Mouse (Mus musculus) ovary, adult 2 months (tissue): Measurements from ENCODE around the gene Fitm1. TPM values are rescaled to one million over a fixed set of nuclear protein-coding genes. Genes with fewer than 3 reads are reported as not detected.

Experiments
- polyA plus RNA-seq: library from polyadenylated mRNA; depleted of rRNA; stranded (reverse); fragments of >200 nt; gene quantifications from 2 replicates; pipeline ENCODE4 v1.2.3, GENCODE M21; 2012; rRNA removed

Fitm1 gene
- polyA plus RNA-seq: 1.9 and 2.0 TPM in 2 replicates

DNA sequence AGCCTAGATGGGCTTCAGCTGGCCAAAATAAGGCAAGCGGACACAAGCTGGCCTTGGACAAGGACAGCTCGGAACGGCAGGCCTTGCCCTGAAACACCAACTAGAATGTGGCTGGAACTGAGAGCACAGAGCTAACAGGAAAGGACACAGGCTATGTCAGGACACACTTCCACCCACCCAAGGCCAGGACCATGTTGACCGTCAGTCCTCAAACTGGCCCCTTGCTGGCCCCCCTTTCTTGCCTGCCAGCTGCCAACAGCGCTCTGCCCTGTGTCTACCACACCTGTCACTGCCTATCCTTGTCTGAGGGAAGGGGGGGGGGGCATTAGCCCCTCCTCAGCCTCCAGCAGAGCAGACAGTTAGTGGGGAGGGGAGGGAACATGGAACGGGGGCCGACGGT lies at the start of gene Fitm1:
Fitm1 (plus strand) TSS at position 316 of the 400 bp plus-strand sequence.

DNA sequence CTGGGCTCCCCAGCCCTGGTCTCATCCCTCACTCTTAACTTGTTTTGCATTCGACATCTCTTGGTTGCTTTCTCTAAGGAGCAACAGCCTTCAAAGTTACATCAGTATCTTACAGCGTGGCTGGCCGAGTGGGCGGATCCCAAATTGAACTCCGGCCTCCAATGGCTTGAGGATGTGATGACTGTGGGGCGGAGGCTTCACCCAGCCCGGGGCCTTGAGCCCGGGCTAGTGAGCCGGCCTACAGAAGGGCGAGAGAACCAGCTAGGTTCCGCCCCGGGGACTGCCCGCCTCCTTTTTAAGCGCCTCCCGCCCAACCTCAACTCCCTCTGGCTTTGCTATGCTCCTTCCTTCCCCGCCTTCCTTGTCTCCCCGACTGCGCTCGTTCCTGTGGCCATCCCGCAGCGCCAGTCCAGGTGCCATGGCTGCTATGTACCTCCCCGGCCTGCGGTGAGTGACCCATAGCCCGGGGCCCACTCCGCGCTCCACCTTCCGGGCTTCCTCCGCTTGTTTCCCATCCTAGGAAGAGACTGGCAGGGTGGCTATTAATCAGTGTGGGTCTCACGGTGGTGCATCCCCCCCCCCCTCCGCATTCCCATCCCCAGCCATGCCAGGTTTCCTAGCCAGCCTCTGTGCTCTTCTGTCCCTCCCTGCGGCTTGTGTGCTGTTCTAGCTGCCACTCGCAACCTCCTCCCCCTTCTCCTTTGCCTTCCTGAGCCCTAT lies 35.2 kb upstream of the Fitm1 start, which contains the start of gene Pck2:
Pck2 (plus strand) TSS at position 200 of the 720 bp plus-strand sequence.

DNA sequence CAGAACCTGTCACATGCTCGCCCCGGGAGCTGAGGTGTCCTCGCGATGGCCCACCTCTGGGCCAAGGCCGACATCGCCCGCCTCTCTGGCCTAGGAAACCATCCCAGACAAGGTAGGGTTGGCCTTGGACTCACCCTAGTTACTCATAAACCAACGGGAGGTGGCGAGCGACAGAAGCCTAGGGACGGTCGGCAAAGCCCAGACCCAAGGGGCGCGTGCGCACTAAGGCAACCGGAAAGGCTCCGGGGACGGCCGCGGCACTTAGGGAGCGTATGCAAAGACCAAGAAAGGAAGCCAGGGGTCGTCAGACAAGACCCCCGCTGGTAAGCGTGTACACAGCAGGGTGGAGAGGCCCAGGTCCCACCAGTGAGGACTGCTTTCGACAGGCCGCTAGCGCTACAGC lies 15.6 kb upstream of the Fitm1 start, which contains the start of gene Dcaf11:
Dcaf11 (plus strand) TSS at position 208 of the 403 bp plus-strand sequence.

DNA sequence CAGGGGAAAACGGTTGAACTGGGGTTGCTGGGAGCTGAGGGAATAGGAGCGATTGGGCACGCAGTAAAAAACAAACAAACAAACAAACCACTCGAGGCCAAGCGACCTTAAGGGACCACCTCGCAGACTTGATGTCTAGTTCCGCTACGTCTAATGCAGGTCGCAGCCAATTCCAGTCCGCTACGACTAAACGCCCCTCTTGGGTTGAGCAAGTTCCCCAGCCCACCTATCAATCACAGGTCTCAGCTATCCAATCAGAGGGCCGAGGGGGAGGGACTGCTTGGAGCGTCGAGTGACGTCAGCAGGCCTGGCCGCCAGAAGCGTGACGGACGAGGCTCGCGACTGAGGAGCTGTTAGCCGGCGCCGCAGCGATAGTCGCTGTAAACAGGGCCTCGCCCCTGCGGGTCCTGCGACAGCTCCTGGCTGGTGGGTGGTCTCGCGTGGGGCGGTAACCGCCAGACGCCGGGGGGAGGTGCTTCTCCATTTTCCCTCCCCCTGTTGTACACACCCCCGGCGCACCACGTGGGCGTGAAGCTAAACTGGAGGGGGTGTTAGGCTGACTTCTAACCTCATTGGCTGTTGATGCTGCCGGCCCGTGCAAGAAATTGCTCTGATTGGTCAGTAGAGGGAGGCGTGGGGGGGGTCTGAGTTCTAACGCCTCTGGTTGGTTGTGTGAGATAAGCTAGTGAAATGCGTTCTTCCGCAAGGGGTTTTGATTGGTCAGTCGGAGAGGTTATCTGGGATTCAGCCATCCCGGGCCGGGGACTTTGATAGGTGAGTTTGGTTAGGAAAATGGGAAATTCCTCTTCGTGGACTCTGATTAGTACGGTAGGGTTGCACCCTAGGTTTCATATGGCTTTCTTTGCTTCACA lies 15.0 kb upstream of the Fitm1 start, which contains the start of gene A730061H03Rik:
A730061H03Rik (minus strand) TSS at position 205 of the 872 bp plus-strand sequence.

DNA sequence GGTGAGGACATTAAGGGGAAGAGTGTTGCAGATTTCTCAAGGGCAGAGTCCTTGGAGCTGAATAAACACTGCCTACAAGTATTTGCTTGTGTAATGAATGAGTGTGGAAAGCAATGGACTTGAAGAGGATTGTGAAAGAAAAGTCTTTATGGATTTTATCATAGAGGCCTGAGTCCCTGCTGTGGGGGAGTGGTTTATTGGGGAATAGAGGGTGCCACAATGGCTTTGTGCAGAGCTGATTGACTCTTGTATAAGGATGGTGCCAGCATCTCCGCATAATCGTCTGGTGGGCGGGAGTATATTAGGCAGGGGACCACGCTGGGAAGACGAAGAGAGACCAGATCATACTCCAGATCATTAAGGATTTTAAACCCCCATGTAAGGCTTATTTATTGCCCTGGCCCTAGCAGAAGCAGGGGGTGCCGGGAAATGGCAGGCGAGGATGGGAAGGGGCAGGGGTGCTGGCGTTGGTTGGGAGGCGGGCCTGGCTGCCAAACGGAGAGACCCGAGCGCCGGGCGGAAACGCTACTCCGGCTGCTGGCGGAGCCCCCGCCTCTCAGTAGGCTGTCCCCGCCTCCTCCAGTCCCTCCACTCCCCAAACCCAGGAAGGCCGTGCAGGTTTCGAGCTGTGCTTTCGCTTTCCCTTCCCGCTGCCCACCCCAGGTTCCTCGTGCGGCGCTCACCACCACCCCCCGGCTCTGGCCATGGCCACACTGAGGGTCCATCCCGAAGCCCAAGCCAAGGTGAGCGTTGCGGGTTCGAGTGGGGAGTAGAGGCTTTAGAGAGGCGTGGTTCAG lies 2.7 kb downstream of the Fitm1 start, which contains the start of gene Psme1:
Psme1 (plus strand) TSS at position 253 of the 797 bp plus-strand sequence.

DNA sequence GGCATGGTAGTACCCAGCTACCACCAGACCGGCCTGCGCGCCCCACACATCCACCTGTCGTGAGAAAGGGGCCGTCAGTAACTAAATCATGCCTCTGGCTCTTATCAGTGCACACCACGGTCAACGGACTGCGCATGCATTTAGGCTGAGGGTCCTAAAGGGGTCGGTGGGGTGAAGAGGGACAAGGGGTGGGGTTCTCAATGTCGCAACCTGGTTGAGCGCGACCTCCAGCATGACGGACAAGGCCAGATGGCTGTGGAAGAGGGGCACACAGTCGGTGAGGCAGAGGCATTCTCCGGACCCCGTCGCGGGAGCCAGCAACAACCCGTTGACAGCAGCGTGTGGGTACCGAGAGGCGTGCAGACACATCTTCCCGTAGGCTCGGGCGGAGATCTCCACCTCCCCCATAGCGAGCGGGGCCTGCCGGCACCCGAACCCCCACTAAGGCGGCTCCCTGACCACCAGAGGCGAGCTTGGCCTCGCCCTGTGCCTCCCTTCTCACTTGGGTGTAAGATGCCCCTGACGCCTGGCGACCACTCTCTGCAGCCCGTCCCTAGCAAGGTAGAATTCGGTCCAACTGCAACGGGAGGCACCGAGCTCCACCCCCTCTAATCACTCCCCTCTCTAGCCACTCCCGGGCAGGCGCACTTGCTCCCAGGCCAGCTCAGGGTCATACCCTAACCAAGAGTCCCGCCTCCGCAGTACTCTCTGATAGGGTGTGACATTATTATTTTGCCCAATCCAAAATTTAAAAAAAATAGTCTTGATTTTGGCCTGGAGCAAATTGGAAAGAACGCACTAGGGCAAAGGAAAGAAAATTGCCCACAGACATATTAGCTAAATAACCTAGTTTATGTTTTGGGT lies 9.5 kb downstream of the Fitm1 start, which contains the start of gene Emc9:
Emc9 (minus strand) TSS at position 601 of the 864 bp plus-strand sequence.

DNA sequence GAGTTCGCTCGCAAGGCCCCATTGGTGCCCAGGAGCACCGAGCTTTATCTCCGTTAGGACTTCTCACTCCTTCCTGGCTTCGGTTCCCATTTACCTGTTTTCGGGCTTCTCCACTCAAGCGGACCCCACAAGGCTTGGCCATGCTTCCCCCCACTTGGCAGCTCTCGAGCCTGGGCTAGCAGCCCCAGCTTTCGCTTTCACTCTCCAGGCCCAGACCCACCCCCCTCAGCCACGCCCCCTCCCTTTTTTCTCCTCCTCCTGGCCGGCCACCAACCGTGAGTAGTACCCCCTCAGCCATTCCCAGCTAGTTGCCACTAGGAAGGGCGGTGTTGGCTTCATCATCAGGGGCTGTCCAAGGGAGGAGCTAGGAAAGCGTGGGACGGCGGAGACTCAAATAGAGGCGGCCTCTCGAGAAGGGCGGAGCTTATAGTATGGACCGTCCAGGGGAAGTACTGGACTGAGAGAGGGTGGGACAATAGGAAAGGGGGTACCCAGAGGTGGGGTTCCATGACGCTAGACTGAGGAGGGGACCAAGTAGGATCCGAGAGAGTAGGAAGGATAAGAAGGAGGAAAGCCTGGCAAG lies 15.4 kb downstream of the Fitm1 start, which contains the start of gene Psme2:
Psme2 (minus strand) TSS at position 366 of the 583 bp plus-strand sequence.

DNA sequence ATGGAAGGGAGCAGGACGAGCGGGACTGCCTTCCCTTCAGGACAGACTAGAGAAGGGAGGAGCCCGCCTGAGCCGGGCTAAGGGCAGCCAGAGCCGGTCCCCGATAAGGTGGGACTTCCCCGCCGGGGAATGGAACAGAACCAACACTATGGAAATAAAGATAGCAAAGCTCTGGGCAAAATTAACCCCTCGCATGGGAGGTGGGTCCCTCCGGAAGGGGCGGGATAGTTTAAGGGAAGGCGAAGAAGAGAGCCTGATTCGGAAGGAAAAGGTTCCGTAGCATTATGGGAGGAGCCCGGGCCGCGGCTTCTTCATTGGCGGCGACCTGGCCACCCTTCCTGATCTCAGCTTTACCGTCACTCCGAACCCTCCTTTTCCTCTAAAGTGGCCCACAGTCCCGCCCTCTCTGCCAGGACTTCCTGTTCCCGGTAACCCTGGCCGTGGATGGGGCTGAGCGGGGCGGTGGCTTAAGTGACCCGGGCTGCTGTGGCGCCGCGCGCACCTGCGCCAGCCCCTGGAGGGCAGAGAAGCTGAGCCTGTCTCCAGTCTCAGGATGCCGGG lies 16.0 kb downstream of the Fitm1 start, which contains the start of gene Rnf31:
Rnf31 (plus strand) TSS at position 378 of the 561 bp plus-strand sequence.

DNA sequence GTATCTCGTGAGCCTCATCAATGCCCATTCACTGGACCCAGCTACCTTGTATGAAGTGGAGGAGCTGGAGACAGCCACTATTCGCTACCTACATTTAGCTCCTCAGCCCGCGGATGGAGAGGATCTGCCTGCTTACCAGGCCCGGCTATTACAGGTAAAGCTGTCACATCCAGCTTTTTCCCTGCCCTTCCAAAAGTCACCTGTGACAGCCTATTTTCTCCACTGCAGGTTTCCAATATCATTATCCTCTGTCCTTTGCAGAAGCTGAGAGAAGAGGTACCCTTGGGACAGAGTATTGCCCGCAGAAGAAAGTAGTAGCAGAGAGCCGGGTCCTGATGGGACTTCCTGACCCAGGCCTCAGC lies 27.8 kb downstream of the Fitm1 start, which contains the start of gene Irf9:
Irf9 (plus strand) TSS at position 301 of the 362 bp plus-strand sequence.

DNA sequence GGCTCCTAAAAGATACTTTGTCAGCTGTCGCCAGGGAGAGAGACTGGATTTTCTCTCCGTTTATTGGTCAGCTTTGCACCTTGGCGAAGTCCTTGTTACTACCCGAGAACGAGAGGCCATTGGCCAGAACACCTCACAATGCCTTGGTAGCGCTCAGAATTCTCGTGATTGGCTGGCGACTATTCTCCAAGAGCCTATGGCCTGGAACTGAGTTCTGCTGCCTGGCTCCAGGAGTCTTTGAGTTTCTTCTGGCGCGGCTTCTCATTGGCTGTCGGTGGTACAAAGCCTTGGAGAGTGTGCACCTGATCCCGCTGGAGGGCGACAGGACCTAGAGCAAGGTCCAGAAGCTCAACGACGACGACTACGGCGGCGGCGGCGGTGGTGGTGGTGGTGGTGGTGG lies 42.4 kb downstream of the Fitm1 start, which contains the start of gene Rec8:
Rec8 (plus strand) TSS at position 216 of the 400 bp plus-strand sequence.

Other genes with a start within 250 kb of the Fitm1 start
- gene Dhrs4, start 96.9 kb upstream of the Fitm1 start, polyA plus RNA-seq: 33.2 and 44.9 TPM in 2 replicates
- 30.9 and 45.4 TPM in 2 replicates for gene Carmil3, start 85.0 kb upstream of the Fitm1 start, polyA plus RNA-seq
- gene Cpne6, start 65.2 kb upstream of the Fitm1 start, polyA plus RNA-seq: 0.11 and 0.29 TPM in 2 replicates
- 0.25 and 0.51 TPM in 2 replicates for gene Nrl, start 50.6 kb upstream of the Fitm1 start, polyA plus RNA-seq
- 114 and 117 TPM in 2 replicates for gene Pck2, start 35.4 kb upstream of the Fitm1 start, polyA plus RNA-seq
- 107 and 112 TPM in 2 replicates for gene Dcaf11, start 15.6 kb upstream of the Fitm1 start, polyA plus RNA-seq
- gene A730061H03Rik, start 15.2 kb upstream of the Fitm1 start, polyA plus RNA-seq: 1.3 and 2.9 TPM in 2 replicates
- gene Psme1, start 2.5 kb downstream of the Fitm1 start, polyA plus RNA-seq: 58.3 and 96.0 TPM in 2 replicates
- gene Emc9, start 9.7 kb downstream of the Fitm1 start, polyA plus RNA-seq: 19.9 and 28.3 TPM in 2 replicates
- 46.8 and 51.0 TPM in 2 replicates for gene Psme2, start 15.5 kb downstream of the Fitm1 start, polyA plus RNA-seq
- 42.3 and 49.7 TPM in 2 replicates for gene Rnf31, start 16.1 kb downstream of the Fitm1 start, polyA plus RNA-seq
- 65.1 and 79.5 TPM in 2 replicates for gene Irf9, start 28.0 kb downstream of the Fitm1 start, polyA plus RNA-seq
- gene Rec8, start 42.4 kb downstream of the Fitm1 start, polyA plus RNA-seq: 6.2 and 9.8 TPM in 2 replicates
- gene Ipo4, start 60.3 kb downstream of the Fitm1 start, polyA plus RNA-seq: 164 and 192 TPM in 2 replicates
- 26.7 and 33.9 TPM in 2 replicates for gene Gm49378, start 62.3 kb downstream of the Fitm1 start, polyA plus RNA-seq
- gene Tm9sf1, start 68.2 kb downstream of the Fitm1 start, polyA plus RNA-seq: 122 and 137 TPM in 2 replicates
- 0.90 and 1.4 TPM in 2 replicates for gene Tssk4, start 74.6 kb downstream of the Fitm1 start, polyA plus RNA-seq
- 16.1 and 21.4 TPM in 2 replicates for gene Mdp1, start 84.9 kb downstream of the Fitm1 start, polyA plus RNA-seq
- gene Gmpr2, start 96.3 kb downstream of the Fitm1 start, polyA plus RNA-seq: 13.6 and 17.9 TPM in 2 replicates
- 199 and 293 TPM in 2 replicates for gene Nedd8, start 96.5 kb downstream of the Fitm1 start, polyA plus RNA-seq
- gene Tinf2, start 106.2 kb downstream of the Fitm1 start, polyA plus RNA-seq: 10.7 and 14.9 TPM in 2 replicates
- 1.5 and 1.9 TPM in 2 replicates for gene Tgm1, start 138.3 kb downstream of the Fitm1 start, polyA plus RNA-seq
- 47.9 and 58.1 TPM in 2 replicates for gene Rabggta, start 146.6 kb downstream of the Fitm1 start, polyA plus RNA-seq
- 42.0 and 65.0 TPM in 2 replicates for gene Dhrs1, start 170.1 kb downstream of the Fitm1 start, polyA plus RNA-seq
- gene Nop9, start 170.1 kb downstream of the Fitm1 start, polyA plus RNA-seq: 14.0 and 19.1 TPM in 2 replicates
- 1.9 TPM in 2 replicates for gene Cideb, start 182.8 kb downstream of the Fitm1 start, polyA plus RNA-seq
- gene Ltb4r2, start 185.8 kb downstream of the Fitm1 start, polyA plus RNA-seq: 0.84 and 1.5 TPM in 2 replicates
- 2.2 and 2.8 TPM in 2 replicates for gene Ltb4r1, start 190.3 kb downstream of the Fitm1 start, polyA plus RNA-seq
- gene Adcy4, start 208.5 kb downstream of the Fitm1 start, polyA plus RNA-seq: 16.8 and 28.3 TPM in 2 replicates
- 9.8 and 12.0 TPM in 2 replicates for gene Ripk3, start 213.2 kb downstream of the Fitm1 start, polyA plus RNA-seq
- gene Nfatc4, start 247.5 kb downstream of the Fitm1 start, polyA plus RNA-seq: 48.6 and 49.5 TPM in 2 replicates